In the genomic region with DNA sequence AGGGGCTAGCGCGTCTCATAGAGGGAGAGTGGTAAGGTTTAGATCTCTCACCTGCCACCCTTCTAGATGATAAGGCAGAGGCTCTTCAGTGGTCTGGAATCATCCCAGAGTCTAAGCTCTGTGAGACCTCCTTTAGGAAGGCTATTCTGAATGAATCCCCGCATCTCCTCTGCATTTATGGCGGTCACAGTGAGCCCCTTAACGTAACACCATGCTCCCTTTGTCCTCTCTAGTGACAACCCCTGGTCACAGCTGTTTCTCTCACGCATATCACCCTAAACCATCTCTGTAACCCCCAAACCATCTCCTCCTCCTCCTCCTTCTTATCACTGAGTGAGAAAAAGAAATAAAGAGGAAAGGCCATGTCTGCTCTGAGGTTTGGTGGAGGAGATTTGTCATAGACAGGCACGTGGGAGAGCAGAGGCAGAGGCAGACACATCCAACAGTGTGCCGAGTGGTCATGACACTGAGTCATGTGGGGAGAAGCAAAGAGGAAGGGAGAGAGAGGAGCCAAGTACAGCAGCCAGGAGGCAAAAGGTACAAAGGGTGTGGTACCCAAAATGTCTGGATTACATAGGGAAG, we compare ENCODE assay signal across 18 mouse cellular contexts. TPM values are rescaled to one million over a fixed set of nuclear protein-coding genes. Genes with fewer than 3 reads are reported as not detected.
DNase-seq lines count a peak whose midpoint lies in the region; ATAC-seq and TF ChIP-seq lines count a peak whose summit lies in the region.
"Had no signal": no experiment of that assay in that cellular context is flagged by ENCODE, and none has a peak within 500 bp of the region (broad histone marks: within the 10 kb centered on the region; RNA-seq: fewer than 3 reads in every experiment).

No protein-coding gene starts in this region.

- intact Hi-C loops in left cerebral cortex, postnatal 36 days (cut with DNase I), result no loop called here

- TF ChIP-seq CTCF in G1E (IDR thresholded peaks at IDR 0.05; ENCODE audit: low read depth, low read length), result no peak

- no peak overlapping the region for H3K9ac ChIP-seq in kidney, embryonic 15.5 days
- H3K9ac ChIP-seq: embryonic facial prominence, embryonic 13.5 days; midbrain, embryonic 13.5 days; neural tube, embryonic 15.5 days had no signal

- H3K4me1 ChIP-seq in G1E (ENCODE audit: insufficient read depth, low read depth, low read length), result peaks cover 22% of the 10 kb centered on the region
- no peaks in the 10 kb centered on the region for H3K4me1 ChIP-seq in kidney, embryonic 15.5 days
- H3K4me1 ChIP-seq: embryonic facial prominence, embryonic 13.5 days; midbrain, embryonic 13.5 days; neural tube, embryonic 15.5 days had no signal

- DNase-seq in adrenal gland, adult 2 months, result peak; percentile 11
- no peak for DNase-seq in adrenal gland, postnatal 14 days
- DNase-seq in 3T3-L1 (ENCODE audit: low read depth, low spot score) (peak; percentile 13), G1E (ENCODE audit: low spot score) (no peak)
- no peak for DNase-seq in left cerebral cortex, postnatal 36 days (ENCODE audit: low spot score in 2 of 2)
- DNase-seq in urinary bladder, postnatal 36 days (ENCODE audit: low spot score in 2 of 2), result no peak
- DNase-seq: cerebellum, adult 9-11 months; left cerebral cortex, postnatal 4 days; liver had no signal

- no peaks in the 10 kb centered on the region for H3K36me3 ChIP-seq in G1E (replicated peaks)
- H3K36me3 ChIP-seq in kidney, embryonic 15.5 days, result no peaks in the 10 kb centered on the region
- H3K36me3 ChIP-seq: embryonic facial prominence, embryonic 13.5 days; midbrain, embryonic 13.5 days; neural tube, embryonic 15.5 days had no signal

- no peaks in the 10 kb centered on the region; the same call in 1 of the 2 replicates for H3K27me3 ChIP-seq in G1E (ENCODE audit: insufficient read depth, low read length)
- no peaks in the 10 kb centered on the region for H3K27me3 ChIP-seq in kidney, embryonic 15.5 days
- H3K27me3 ChIP-seq: embryonic facial prominence, embryonic 13.5 days; midbrain, embryonic 13.5 days; neural tube, embryonic 15.5 days had no signal

- no peak overlapping the region for H3K4me2 ChIP-seq in kidney, embryonic 15.5 days
- H3K4me2 ChIP-seq: embryonic facial prominence, embryonic 13.5 days; midbrain, embryonic 13.5 days; neural tube, embryonic 15.5 days had no signal

- H3K9me3 ChIP-seq in G1E (replicated peaks), result no peaks in the 10 kb centered on the region
- H3K9me3 ChIP-seq in kidney, embryonic 15.5 days (replicated peaks), result no peaks in the 10 kb centered on the region
- H3K9me3 ChIP-seq: embryonic facial prominence, embryonic 13.5 days; midbrain, embryonic 13.5 days; neural tube, embryonic 15.5 days had no signal

- peak; percentile 25; the same call in 1 of the 2 replicates for ATAC-seq in G1E (ENCODE audit: extremely low read depth, insufficient number of reproducible peaks, low FRiP score, poor library complexity, severe bottlenecking)
- peak; percentile 58 for ATAC-seq in granulocyte monocyte progenitor cell, adult 5-6 weeks (replicated peaks; ENCODE audit: poor library complexity, severe bottlenecking)
- no peak for ATAC-seq in kidney, embryonic 15.5 days (replicated peaks; ENCODE audit: low FRiP score)
- ATAC-seq: forebrain, embryonic 14.5 days; hindbrain, embryonic 16.5 days; intestine, postnatal 0 days; midbrain, embryonic 13.5 days had no signal

- peak overlapping the region; percentile 14; the same call in 1 of the 2 replicates for H3K4me3 ChIP-seq in G1E (ENCODE audit: low read depth, low read length)
- H3K4me3 ChIP-seq in kidney, embryonic 15.5 days (replicated peaks), result no peak overlapping the region
- H3K4me3 ChIP-seq: embryonic facial prominence, embryonic 13.5 days; midbrain, embryonic 13.5 days; neural tube, embryonic 15.5 days had no signal

- WGBS in kidney, embryonic 15.5 days, result 74% methylated on average over 8 of the region's 8 CpGs

- H3K27ac ChIP-seq in kidney, embryonic 15.5 days, result no peak overlapping the region
- H3K27ac ChIP-seq: embryonic facial prominence, embryonic 13.5 days; kidney, postnatal 0 days; midbrain, embryonic 13.5 days; neural tube, embryonic 15.5 days had no signal

RNA-seq across cellular contexts. Expression of gene Klhl25, which starts 25.9 kb away (rescaled TPM):
- total RNA-seq in adrenal gland, adult 2 months (2021), result 10 to 100 TPM; 13.6 to 20.1 TPM
- 13.4 and 14.9 TPM in 2 replicates for polyA plus RNA-seq in adrenal gland, adult 2 months (2012; rRNA removed)
- total RNA-seq in adrenal gland, postnatal 14 days (2021), result 12.5 and 14.3 TPM in 2 replicates
- total RNA-seq in G1E (2014; fragmentation: Nextera tagmentation), result 2.7 and 51.2 TPM in 2 replicates
- total RNA-seq in G1E (2017), result 9.6 and 11.8 TPM in 2 replicates
- polyA plus RNA-seq in G1E (2012), result 3.0 and 5.4 TPM in 2 replicates
- 5.8 and 11.2 TPM in 2 replicates for total RNA-seq in granulocyte monocyte progenitor cell, adult 5-6 weeks (2014; fragmentation: Nextera tagmentation)
- 7.7 and 10.4 TPM in 2 replicates for total RNA-seq in granulocyte monocyte progenitor cell, adult 5-6 weeks (2017)
- polyA plus RNA-seq in kidney, embryonic 15.5 days (2015; fragmentation: Nextera tagmentation; extraction: Ambion mirVana), result 15.4 and 16.9 TPM in 2 replicates
- total RNA-seq in left cerebral cortex, postnatal 36 days (2021), result 10 to 100 TPM in 1 of 2 experiments, 1 to 10 TPM in 1; 6.8 to 10.4 TPM

Comparison
In these comparisons a context has a peak if more than half of its experiments do, and no peak if none do; other contexts are left out.
1. DNase-seq: peak in adrenal gland, adult 2 months (single experiment) and 3T3-L1 (single experiment); none in adrenal gland, postnatal 14 days (single experiment), G1E (single experiment), left cerebral cortex, postnatal 36 days (0 of 2) and urinary bladder, postnatal 36 days (0 of 2).